Comparison of ENCODE assay signal across 7 mouse cellular contexts in genomic region chr11:76645955-76646354, GRCm38 (mm10). TPM values are rescaled to one million over a fixed set of nuclear protein-coding genes. Genes with fewer than 3 reads are reported as not detected.
DNase-seq lines count a peak whose midpoint lies in the region; ATAC-seq and TF ChIP-seq lines count a peak whose summit lies in the region.

No protein-coding gene starts in this region.

- TF ChIP-seq POLR2A in heart, adult 2 months (IDR thresholded peaks at IDR 0.05; ENCODE audit: insufficient read depth, low read depth, low read length): no peak
- no peak for TF ChIP-seq POLR2A in kidney, adult 2 months (IDR thresholded peaks at IDR 0.05; ENCODE audit: low read depth, low read length)

- H3K27ac ChIP-seq in embryonic facial prominence, embryonic 12.5 days: no peak overlapping the region
- no peak overlapping the region for H3K27ac ChIP-seq in heart, adult 2 months
- H3K27ac ChIP-seq in kidney, adult 2 months (ENCODE audit: insufficient read depth, low read depth, low read length): no peak overlapping the region
- 0 out of 2 replicates have a peak overlapping the region, but pooled peaks have one; percentile 29 for H3K27ac ChIP-seq in limb, embryonic 12.5 days
- peak overlapping the region; percentile 49 for H3K27ac ChIP-seq in midbrain, embryonic 14.5 days (replicated peaks; ENCODE audit: low read depth, low read length)

- peak overlapping the region; percentile 21 for H3K4me3 ChIP-seq in embryonic facial prominence, embryonic 12.5 days
- no peak overlapping the region for H3K4me3 ChIP-seq in heart, adult 2 months
- no peak overlapping the region for H3K4me3 ChIP-seq in kidney, adult 2 months (ENCODE audit: insufficient read depth, low read depth, low read length)
- peak overlapping the region; percentile 31 for H3K4me3 ChIP-seq in limb, embryonic 12.5 days (replicated peaks)
- H3K4me3 ChIP-seq in midbrain, embryonic 14.5 days (replicated peaks; ENCODE audit: low read depth, low read length): peak overlapping the region; percentile 23

- no peak overlapping the region for H3K9ac ChIP-seq in embryonic facial prominence, embryonic 12.5 days
- no peak overlapping the region for H3K9ac ChIP-seq in heart, adult 2 months (ENCODE audit: low read depth, low read length)
- H3K9ac ChIP-seq in limb, embryonic 12.5 days (replicated peaks): no peak overlapping the region
- H3K9ac ChIP-seq in midbrain, embryonic 14.5 days (replicated peaks; ENCODE audit: low read length): peak overlapping the region; percentile 38

- no peaks in the 10 kb centered on the region for H3K36me3 ChIP-seq in embryonic facial prominence, embryonic 12.5 days
- no peaks in the 10 kb centered on the region for H3K36me3 ChIP-seq in heart, adult 2 months (ENCODE audit: control insufficient read depth, insufficient read depth, low read length)
- H3K36me3 ChIP-seq in kidney, adult 2 months (ENCODE audit: control insufficient read depth, insufficient read depth, low read length): no peaks in the 10 kb centered on the region
- H3K36me3 ChIP-seq in limb, embryonic 12.5 days: no peaks in the 10 kb centered on the region
- H3K36me3 ChIP-seq in midbrain, embryonic 14.5 days (ENCODE audit: control insufficient read depth, insufficient read depth, low read length): no peaks in the 10 kb centered on the region

- DNase-seq in adrenal gland, postnatal 14 days: peak; percentile 92
- DNase-seq in heart, adult 2 months: peak; percentile 83 to 90
- peak; percentile 87 for DNase-seq in kidney, adult 2 months
- DNase-seq in midbrain, embryonic 14.5 days: peak; percentile 97
- DNase-seq in spleen, adult 18-20 months: peak; percentile 59 to 88

- H3K4me2 ChIP-seq in embryonic facial prominence, embryonic 12.5 days (replicated peaks): peak overlapping the region; percentile 52
- H3K4me2 ChIP-seq in limb, embryonic 12.5 days: peak overlapping the region; percentile 59
- peak overlapping the region; percentile 55 for H3K4me2 ChIP-seq in midbrain, embryonic 14.5 days (ENCODE audit: low read length)

- intact Hi-C loops in heart, adult 2 months (cut with DNase I): loop anchor here (5.0 to 10.0 kb wide), 2 partner anchors 101 to 124 kb away; no protein-coding TSS in a partner anchor

- H3K79me2 ChIP-seq in heart, adult 2 months (replicated peaks; ENCODE audit: control insufficient read depth, insufficient read depth, low read length): no peaks in the 10 kb centered on the region

- peak; percentile 99; the same call in 1 of the 2 replicates for TF ChIP-seq CTCF in heart, adult 2 months (IDR thresholded peaks at IDR 0.05)
- peak; percentile 93 for TF ChIP-seq CTCF in kidney, adult 2 months (conservative IDR thresholded peaks at IDR 0.05; ENCODE audit: insufficient read depth, insufficient read length, low read depth, low read length)

- peak; percentile 58; the same call in 1 of the 2 replicates for TF ChIP-seq EP300 in heart, adult 2 months (IDR thresholded peaks at IDR 0.05; ENCODE audit: insufficient read depth, low read depth, low read length)

- H3K4me1 ChIP-seq in embryonic facial prominence, embryonic 12.5 days: peaks cover 32% of the 10 kb centered on the region
- peaks cover 3% of the 10 kb centered on the region for H3K4me1 ChIP-seq in heart, adult 2 months (ENCODE audit: control insufficient read depth, insufficient read depth, low read length)
- H3K4me1 ChIP-seq in kidney, adult 2 months (ENCODE audit: control insufficient read depth, insufficient read depth, low read length): no peaks in the 10 kb centered on the region; the same call in 1 of the 2 replicates
- peaks cover 36% of the 10 kb centered on the region for H3K4me1 ChIP-seq in limb, embryonic 12.5 days (replicated peaks)
- H3K4me1 ChIP-seq in midbrain, embryonic 14.5 days (ENCODE audit: control insufficient read depth, insufficient read depth, low read length): peaks cover 25% of the 10 kb centered on the region

- WGBS in embryonic facial prominence, embryonic 12.5 days: under 1% methylated on average over 19 of the region's 19 CpGs
- WGBS in heart, adult 2 months: under 1% methylated on average over 19 of the region's 19 CpGs
- under 1% methylated on average over 19 of the region's 19 CpGs for WGBS in kidney, adult 2 months
- under 1% methylated on average over 19 of the region's 19 CpGs for whole genome bisulfite sequencing in limb, embryonic 12.5 days
- under 1% methylated on average over 19 of the region's 19 CpGs for WGBS in midbrain, embryonic 14.5 days

- H3K27me3 ChIP-seq in embryonic facial prominence, embryonic 12.5 days: no peaks in the 10 kb centered on the region
- no peaks in the 10 kb centered on the region for H3K27me3 ChIP-seq in heart, adult 2 months (ENCODE audit: control insufficient read depth, insufficient read depth, low read length)
- no peaks in the 10 kb centered on the region for H3K27me3 ChIP-seq in kidney, adult 2 months (replicated peaks; ENCODE audit: control insufficient read depth, insufficient read depth, low read length)
- no peaks in the 10 kb centered on the region; the same call in 1 of the 2 replicates for H3K27me3 ChIP-seq in limb, embryonic 12.5 days
- no peaks in the 10 kb centered on the region for H3K27me3 ChIP-seq in midbrain, embryonic 14.5 days (ENCODE audit: control insufficient read depth, insufficient read depth, low read length)

- ATAC-seq in embryonic facial prominence, embryonic 12.5 days (ENCODE audit: insufficient number of reproducible peaks, insufficient read depth, low FRiP score, low TSS enrichment): no peak; the same call in 1 of the 2 replicates
- ATAC-seq in limb, embryonic 12.5 days (ENCODE audit: insufficient number of reproducible peaks, insufficient read depth, low FRiP score, low TSS enrichment, low read depth): 0 out of 2 replicates have a peak, but pooled peaks have one; percentile 48
- peak; percentile 77; the same call in 1 of the 2 replicates for ATAC-seq in midbrain, embryonic 14.5 days (ENCODE audit: low FRiP score, low TSS enrichment)

- H3K9me3 ChIP-seq in embryonic facial prominence, embryonic 12.5 days: no peaks in the 10 kb centered on the region
- H3K9me3 ChIP-seq in limb, embryonic 12.5 days: no peaks in the 10 kb centered on the region
- H3K9me3 ChIP-seq in midbrain, embryonic 14.5 days (ENCODE audit: control insufficient read depth, low read length): no peaks in the 10 kb centered on the region

RNA-seq across cellular contexts. Expression of gene Abr, which starts 23.8 kb away (rescaled TPM):
- total RNA-seq in adrenal gland, postnatal 14 days (2021): 44.2 and 49.0 TPM in 2 replicates
- polyA plus RNA-seq in embryonic facial prominence, embryonic 12.5 days (2016; fragmentation: Nextera tagmentation; extraction: Ambion mirVana): 46.7 and 48.6 TPM in 2 replicates
- 10 to 100 TPM; 23.4 to 32.2 TPM for total RNA-seq in heart, adult 2 months (2021)
- 26.6 and 37.5 TPM in 2 replicates for polyA plus RNA-seq in heart, adult 2 months (2012; rRNA removed)
- 33.2 and 40.8 TPM in 2 replicates for polyA plus RNA-seq in kidney, adult 2 months (2012; rRNA removed)
- polyA plus RNA-seq in limb, embryonic 12.5 days (2016; fragmentation: Nextera tagmentation; extraction: Ambion mirVana): 48.3 and 54.0 TPM in 2 replicates
- polyA plus RNA-seq in midbrain, embryonic 14.5 days (2014; fragmentation: Nextera tagmentation; extraction: Ambion mirVana): 102 and 136 TPM in 2 replicates

RNA-seq across cellular contexts. Expression of gene Bhlha9, which starts 26.3 kb away (rescaled TPM):
- not detected in 2 replicates for total RNA-seq in adrenal gland, postnatal 14 days (2021)
- 0.13 TPM in 1 of 2 replicates, not detected in the other for polyA plus RNA-seq in embryonic facial prominence, embryonic 12.5 days (2016; fragmentation: Nextera tagmentation; extraction: Ambion mirVana)
- not detected for total RNA-seq in heart, adult 2 months (2021)
- not detected in 2 replicates for polyA plus RNA-seq in heart, adult 2 months (2012; rRNA removed)
- not detected in 2 replicates for polyA plus RNA-seq in kidney, adult 2 months (2012; rRNA removed)
- polyA plus RNA-seq in limb, embryonic 12.5 days (2016; fragmentation: Nextera tagmentation; extraction: Ambion mirVana): 8.8 and 9.6 TPM in 2 replicates
- polyA plus RNA-seq in midbrain, embryonic 14.5 days (2014; fragmentation: Nextera tagmentation; extraction: Ambion mirVana): 0.73 and 0.76 TPM in 2 replicates

RNA-seq across cellular contexts. Expression of gene Trarg1, which starts 33.7 kb away (rescaled TPM):
- 40.3 and 75.9 TPM in 2 replicates for total RNA-seq in adrenal gland, postnatal 14 days (2021)
- 0.38 and 0.61 TPM in 2 replicates for polyA plus RNA-seq in embryonic facial prominence, embryonic 12.5 days (2016; fragmentation: Nextera tagmentation; extraction: Ambion mirVana)
- 1 to 10 TPM; 3.5 to 3.8 TPM for total RNA-seq in heart, adult 2 months (2021)
- 2.3 and 4.7 TPM in 2 replicates for polyA plus RNA-seq in heart, adult 2 months (2012; rRNA removed)
- 2.8 and 2.9 TPM in 2 replicates for polyA plus RNA-seq in kidney, adult 2 months (2012; rRNA removed)
- 0.17 and 0.18 TPM in 2 replicates for polyA plus RNA-seq in limb, embryonic 12.5 days (2016; fragmentation: Nextera tagmentation; extraction: Ambion mirVana)
- polyA plus RNA-seq in midbrain, embryonic 14.5 days (2014; fragmentation: Nextera tagmentation; extraction: Ambion mirVana): 0.11 and 0.26 TPM in 2 replicates

Comparison
In these comparisons a context has a peak if more than half of its experiments do, and no peak if none do; other contexts are left out.
1. H3K27ac ChIP-seq: peak in limb, embryonic 12.5 days (single experiment) and midbrain, embryonic 14.5 days (single experiment); none in embryonic facial prominence, embryonic 12.5 days (single experiment), heart, adult 2 months (single experiment) and kidney, adult 2 months (single experiment).
2. H3K4me3 ChIP-seq: peak in embryonic facial prominence, embryonic 12.5 days (single experiment), limb, embryonic 12.5 days (single experiment) and midbrain, embryonic 14.5 days (single experiment); none in heart, adult 2 months (single experiment) and kidney, adult 2 months (single experiment).
3. Peak in every context shown above with its lines, with median percentiles within 50 percentile points of each other: DNase-seq and H3K4me2 ChIP-seq.